ENCODE assay signal across 9 mouse cellular contexts in genomic region chr4:47056791-47057509, GRCm38 (mm10). TPM values are rescaled to one million over a fixed set of nuclear protein-coding genes. Genes with fewer than 3 reads are reported as not detected.
A peak's percentile ranks its signal among the peaks of the same experiment; 100 is the strongest.
DNase-seq lines count a peak whose midpoint lies in the region; ATAC-seq and TF ChIP-seq lines count a peak whose summit lies in the region.
"Had no signal": no experiment of that assay in that cellular context is flagged by ENCODE, and none has a peak within 500 bp of the region (broad histone marks: within the 10 kb centered on the region; RNA-seq: fewer than 3 reads in every experiment).

TSS of gene Anks6 (minus strand) at chr4:47057427.

- TF ChIP-seq CTCF in heart, postnatal 0 days (IDR thresholded peaks at IDR 0.05; ENCODE audit: low read depth), result no peak
- no peak for TF ChIP-seq CTCF in liver, embryonic 14.5 days (IDR thresholded peaks at IDR 0.05; ENCODE audit: low read depth)

- no peaks in the 10 kb centered on the region for H3K9me3 ChIP-seq in forebrain, embryonic 15.5 days
- H3K9me3 ChIP-seq in heart, postnatal 0 days (replicated peaks; ENCODE audit: control insufficient read depth, low read length), result no peaks in the 10 kb centered on the region
- H3K9me3 ChIP-seq in liver, embryonic 14.5 days (ENCODE audit: control insufficient read depth, low read length), result no peaks in the 10 kb centered on the region
- H3K9me3 ChIP-seq in neural tube, embryonic 12.5 days, result no peaks in the 10 kb centered on the region

- ATAC-seq in forebrain, embryonic 15.5 days (replicated peaks), result peak; percentile 90
- ATAC-seq in heart, postnatal 0 days (ENCODE audit: insufficient read depth, low read depth), result peak; percentile 89
- peak; percentile 43; the same call in 1 of the 2 replicates for ATAC-seq in liver, embryonic 14.5 days (ENCODE audit: insufficient read depth)
- peak; percentile 91 for ATAC-seq in neural tube, embryonic 12.5 days (ENCODE audit: low FRiP score, low read depth)

- H3K36me3 ChIP-seq in forebrain, embryonic 15.5 days, result no peaks in the 10 kb centered on the region
- no peaks in the 10 kb centered on the region for H3K36me3 ChIP-seq in heart, postnatal 0 days (replicated peaks; ENCODE audit: control insufficient read depth, insufficient read depth, low read length)
- H3K36me3 ChIP-seq in liver, embryonic 14.5 days (replicated peaks; ENCODE audit: control insufficient read depth, insufficient read depth, low read depth), result no peaks in the 10 kb centered on the region
- H3K36me3 ChIP-seq in neural tube, embryonic 12.5 days, result no peaks in the 10 kb centered on the region

- WGBS in forebrain, embryonic 15.5 days, result under 1% methylated on average over 79 of the region's 86 CpGs
- under 1% methylated on average over 67 of the region's 86 CpGs for WGBS in heart, postnatal 0 days
- under 1% methylated on average over 81 of the region's 86 CpGs for WGBS in liver, embryonic 14.5 days (ENCODE audit: insufficient replicate concordance)
- under 1% methylated on average over 86 of the region's 86 CpGs for WGBS in neural tube, embryonic 12.5 days

- H3K4me2 ChIP-seq in forebrain, embryonic 15.5 days (replicated peaks), result peak within 1 kb of the TSS; percentile 63
- H3K4me2 ChIP-seq in heart, postnatal 0 days (ENCODE audit: low read depth, low read length), result peak within 1 kb of the TSS; percentile 94
- H3K4me2 ChIP-seq in liver, embryonic 14.5 days (ENCODE audit: low read depth), result peak within 1 kb of the TSS; percentile 40
- H3K4me2 ChIP-seq in neural tube, embryonic 12.5 days (replicated peaks), result peak within 1 kb of the TSS; percentile 79

- DNase-seq in ES-CJ7 (ENCODE audit: low read depth, low spot score), result peak; percentile 18
- peak; percentile 85 for DNase-seq in cerebellum, adult 11-12 months
- peak; percentile 43 for DNase-seq in heart, postnatal 0 days (ENCODE audit: low spot score)
- peak; percentile 76 to 91 for DNase-seq in kidney, postnatal 25 days
- no peak for DNase-seq in liver, embryonic 14.5 days (ENCODE audit: low read depth in 3 of 3, low spot score in 3 of 3)
- peak; percentile 40 for DNase-seq in thymus, postnatal 14 days

- H3K27me3 ChIP-seq in forebrain, embryonic 15.5 days, result no peaks in the 10 kb centered on the region
- H3K27me3 ChIP-seq in heart, postnatal 0 days (ENCODE audit: control insufficient read depth, insufficient read depth, low read length), result 0 out of 2 replicates have a peak, but pooled peaks cover 7% of the 10 kb centered on the region
- peaks cover 29% of the 10 kb centered on the region for H3K27me3 ChIP-seq in liver, embryonic 14.5 days (ENCODE audit: control insufficient read depth, insufficient read depth, low read length)
- no peaks in the 10 kb centered on the region for H3K27me3 ChIP-seq in neural tube, embryonic 12.5 days (replicated peaks)

- H3K27ac ChIP-seq in forebrain, embryonic 15.5 days (replicated peaks), result peak within 1 kb of the TSS; percentile 47; the same call in 1 of the 2 replicates
- peak within 1 kb of the TSS; percentile 32; the same call in 1 of the 2 replicates for H3K27ac ChIP-seq in heart, postnatal 0 days (ENCODE audit: low read depth)
- H3K27ac ChIP-seq in liver, embryonic 14.5 days, result no peak within 1 kb of the TSS
- H3K27ac ChIP-seq in neural tube, embryonic 12.5 days, result no peak within 1 kb of the TSS; the same call in 1 of the 2 replicates

- peak within 1 kb of the TSS; percentile 68 for H3K9ac ChIP-seq in forebrain, embryonic 15.5 days (replicated peaks)
- H3K9ac ChIP-seq in heart, postnatal 0 days (replicated peaks; ENCODE audit: low read depth, low read length), result peak within 1 kb of the TSS; percentile 69
- no peak within 1 kb of the TSS for H3K9ac ChIP-seq in liver, embryonic 14.5 days (replicated peaks)
- peak within 1 kb of the TSS; percentile 83 for H3K9ac ChIP-seq in neural tube, embryonic 12.5 days

- peaks cover 12% of the 10 kb centered on the region for H3K4me1 ChIP-seq in forebrain, embryonic 15.5 days
- no peaks in the 10 kb centered on the region for H3K4me1 ChIP-seq in heart, postnatal 0 days (ENCODE audit: control insufficient read depth, insufficient read depth)
- H3K4me1 ChIP-seq in liver, embryonic 14.5 days (replicated peaks; ENCODE audit: control insufficient read depth in 2 of 2, insufficient read depth in 2 of 2, low read length in 1 of 2), result no peaks in the 10 kb centered on the region
- H3K4me1 ChIP-seq in neural tube, embryonic 12.5 days, result peaks cover 11% of the 10 kb centered on the region; the same call in 1 of the 2 replicates

- TF ChIP-seq EP300 in heart, postnatal 0 days (IDR thresholded peaks at IDR 0.05; ENCODE audit: low read depth), result no peak
- TF ChIP-seq EP300 in liver, embryonic 14.5 days (IDR thresholded peaks at IDR 0.05; ENCODE audit: low read depth), result no peak

- peak within 1 kb of the TSS; percentile 61 for H3K4me3 ChIP-seq in forebrain, embryonic 15.5 days
- peak within 1 kb of the TSS; percentile 81 for H3K4me3 ChIP-seq in heart, postnatal 0 days (ENCODE audit: low read depth, low read length)
- peak within 1 kb of the TSS; percentile 46 to 53 for H3K4me3 ChIP-seq in liver, embryonic 14.5 days (ENCODE audit: insufficient read depth in 1 of 2, low read depth in 2 of 2, low read length in 2 of 2)
- H3K4me3 ChIP-seq in neural tube, embryonic 12.5 days, result peak within 1 kb of the TSS; percentile 73

RNA-seq across cellular contexts. Expression of gene Anks6, which starts in this region (rescaled TPM):
- polyA plus RNA-seq in forebrain, embryonic 15.5 days (2015; fragmentation: Nextera tagmentation; extraction: Ambion mirVana), result 4.3 and 4.9 TPM in 2 replicates
- 0.99 and 1.4 TPM in 2 replicates for total RNA-seq in heart, postnatal 0 days (2014; rRNA removed; ENCODE audit: low replicate concordance)
- polyA plus RNA-seq in heart, postnatal 0 days (2015; fragmentation: Nextera tagmentation; extraction: Ambion mirVana), result 0.86 and 1.2 TPM in 2 replicates
- polyA plus RNA-seq in liver, embryonic 14.5 days (2012; rRNA removed), result 0.13 and 0.23 TPM in 2 replicates
- 0.05 and 0.19 TPM in 2 replicates for polyA plus RNA-seq in liver, embryonic 14.5 days (2014; fragmentation: Nextera tagmentation; extraction: Ambion mirVana)
- polyA plus RNA-seq in neural tube, embryonic 12.5 days (2016; fragmentation: Nextera tagmentation; extraction: Ambion mirVana), result 5.3 TPM in 2 replicates
- total RNA-seq: MEL had no signal

Comparison
In these comparisons a context has a peak if more than half of its experiments do, and no peak if none do; other contexts are left out.
1. Peak in ATAC-seq, H3K4me3 ChIP-seq and H3K4me2 ChIP-seq in liver, embryonic 14.5 days; RNA of the gene not detected or under 1 TPM.
2. DNase-seq: peak in ES-CJ7 (single experiment), cerebellum, adult 11-12 months (single experiment), heart, postnatal 0 days (single experiment), kidney, postnatal 25 days (2 of 2) and thymus, postnatal 14 days (single experiment); none in liver, embryonic 14.5 days (0 of 3).
3. H3K27ac ChIP-seq: peak in forebrain, embryonic 15.5 days (single experiment) and heart, postnatal 0 days (single experiment); none in liver, embryonic 14.5 days (single experiment) and neural tube, embryonic 12.5 days (single experiment).
4. H3K4me2 ChIP-seq: peak in every context shown above with its lines; median percentile 94 in heart, postnatal 0 days; 79 in neural tube, embryonic 12.5 days; 63 in forebrain, embryonic 15.5 days; 40 in liver, embryonic 14.5 days.
5. Peak in every context shown above with its lines, with median percentiles within 50 percentile points of each other: ATAC-seq and H3K4me3 ChIP-seq.